Mouse (Mus musculus) liver, embryonic 14 days (tissue): Measurements from ENCODE around the gene Sdcbp2. TPM values are rescaled to one million over a fixed set of nuclear protein-coding genes. Genes with fewer than 3 reads are reported as not detected.

Experiments
- polyA plus RNA-seq: library from polyadenylated mRNA; depleted of rRNA; stranded (reverse); fragments of >200 nt; gene quantifications from 2 replicates; pipeline ENCODE4 v1.2.3, GENCODE M21; 2012; rRNA removed

Gene Sdcbp2
- polyA plus RNA-seq: 0.24 and 0.25 TPM in 2 replicates

DNA sequence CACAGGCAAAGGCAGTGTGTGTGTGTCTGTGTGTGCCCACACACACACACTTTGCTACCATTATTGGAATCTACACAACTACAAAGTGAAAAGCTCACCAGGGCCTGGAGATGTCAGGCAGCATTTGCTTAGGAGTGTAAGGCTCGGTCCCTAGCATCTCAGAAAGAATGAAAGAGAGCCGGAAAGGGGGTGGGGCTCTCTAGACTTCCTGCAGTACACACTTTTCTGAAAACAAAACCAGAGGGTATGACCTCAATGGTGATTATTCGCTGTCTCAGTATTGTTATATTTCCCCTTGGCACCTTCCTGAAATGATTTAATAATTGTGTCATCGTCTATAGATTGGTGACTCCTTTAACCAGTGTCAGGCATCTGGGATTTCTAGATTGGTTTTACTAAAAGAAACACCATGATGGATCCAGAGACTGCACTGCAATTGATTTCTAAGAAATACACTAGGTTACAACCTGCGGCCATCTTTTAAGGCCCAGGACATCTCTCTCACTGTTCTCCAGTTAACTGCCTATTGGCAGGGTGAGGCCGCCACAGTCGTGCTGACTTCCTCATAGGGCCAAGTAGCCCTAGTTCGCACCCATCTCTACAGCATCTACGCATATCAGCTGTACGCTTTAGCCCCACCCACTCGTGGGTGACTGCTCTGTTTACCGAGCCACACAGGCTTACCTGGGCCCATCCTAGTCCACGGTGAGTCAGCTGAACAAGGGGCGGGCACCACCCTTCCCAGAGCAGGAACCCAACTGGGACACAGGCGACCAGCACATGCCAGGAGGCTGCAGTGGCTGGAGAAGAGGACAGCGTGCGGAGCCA is at the start of gene Sdcbp2:
Gene Sdcbp2, plus strand, starts transcription at position 750 of the 828 bp plus-strand sequence.

GRCm38 (mm10) chr2:151542323-151543062 is 29.9 kb upstream of the Sdcbp2 start, which contains the start of gene Fkbp1a:
Fkbp1a (plus strand) TSS chr2:151542483.

DNA sequence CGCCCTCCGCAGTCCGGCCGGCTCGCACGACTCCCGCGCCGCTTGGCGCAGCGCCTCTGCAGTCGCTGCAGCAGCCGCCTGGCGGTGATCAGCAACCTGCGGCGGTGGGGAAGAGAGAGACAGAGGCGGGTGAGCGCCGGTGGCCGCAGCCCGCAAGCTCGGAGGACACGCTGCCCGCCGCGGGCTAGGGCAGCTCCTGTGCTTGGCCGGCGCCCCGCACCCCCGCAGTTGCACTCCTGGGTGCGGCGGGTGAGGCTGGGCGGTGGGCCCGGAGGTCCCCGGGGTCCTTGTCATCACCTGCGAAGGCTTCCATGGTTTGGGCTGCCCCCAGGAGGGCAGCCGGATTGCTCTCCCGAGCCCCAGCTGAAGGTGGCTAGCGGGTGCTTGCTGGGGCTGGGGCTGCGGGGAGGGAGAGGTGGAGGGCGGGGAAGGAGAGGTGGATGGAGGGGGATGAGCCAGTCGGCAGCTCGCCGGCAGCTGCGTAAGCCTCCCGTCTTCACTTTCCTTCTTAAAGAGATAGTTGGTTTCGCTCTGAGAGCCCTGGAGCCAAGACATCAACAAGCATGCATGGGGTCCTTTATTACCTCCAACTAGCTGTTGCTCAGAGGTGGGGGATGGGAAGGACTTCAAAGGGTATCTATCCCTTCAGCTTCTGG is 59.9 kb downstream of the Sdcbp2 start, which contains the start of gene Snph:
Gene Snph, minus strand, starts transcription at position 435 of the 656 bp plus-strand sequence.

Other genes starting within 250 kb of the Sdcbp2 start
- not detected in 2 replicates for gene 4921509C19Rik, start 96.5 kb upstream of the Sdcbp2 start, polyA plus RNA-seq
- gene Nsfl1c, start 78.4 kb upstream of the Sdcbp2 start, polyA plus RNA-seq: 57.2 and 58.6 TPM in 2 replicates
- gene Fkbp1a, start 30.1 kb upstream of the Sdcbp2 start, polyA plus RNA-seq: 34.0 and 42.8 TPM in 2 replicates
- gene Snph, start 60.0 kb downstream of the Sdcbp2 start, polyA plus RNA-seq: 0.01 and 0.03 TPM in 2 replicates
- not detected in 2 replicates for gene Rad21l, start 95.9 kb downstream of the Sdcbp2 start, polyA plus RNA-seq
- not detected in 2 replicates for gene Tmem74b, start 129.4 kb downstream of the Sdcbp2 start, polyA plus RNA-seq
- 19.1 and 25.4 TPM in 2 replicates for gene Psmf1, start 171.6 kb downstream of the Sdcbp2 start, polyA plus RNA-seq